Mouse (Mus musculus) adrenal gland, postnatal 10 days (tissue): ENCODE data around the gene Dgke. TPM values are rescaled to one million over a fixed set of nuclear protein-coding genes. Genes with fewer than 3 reads are reported as not detected.
"Not testable (repeated sequence)": the region's sequence is repeated elsewhere in the genome, so short reads cannot be mapped to it uniquely, and the experiment has no call there.

Experiments
- DNase-seq: peaks from one replicate; pipeline ENCODE4 v3.0.0; 2021; ENCODE audit warnings: mixed read lengths
- long read RNA-seq, 2 experiments: library from polyadenylated mRNA; stranded (forward); transcript quantifications; one replicate each; pipeline ENCODE4 v2.0.0; 2021
- total RNA-seq, 2 experiments: library from RNA; stranded (reverse); gene quantifications; 2 replicates each; pipeline ENCODE4 v1.2.3; 2021

The Dgke gene
- total RNA-seq, result 10 to 100 TPM; 10.5 to 12.8 TPM
- long read RNA-seq, experiment 1, full-length matches to known transcripts, result 5 of 7 reads
- long read RNA-seq, experiment 1, partial matches to known transcripts, result 0 of 7 reads
- long read RNA-seq, experiment 1, other reads (novel, unspliced or antisense), result 2 of 7 reads
- long read RNA-seq, experiment 2, full-length matches to known transcripts, result 1 of 3 reads
- long read RNA-seq, experiment 2, partial matches to known transcripts, result 0 of 3 reads
- long read RNA-seq, experiment 2, other reads (novel, unspliced or antisense), result 2 of 3 reads

- DNase-seq, result no peak
Observed at GRCm38 (mm10) chr11:89066750-89067149, at the start of gene Dgke. Gene Dgke (minus strand): TSS chr11:89066850.

- no peak for DNase-seq
Observed at GRCm38 (mm10) chr11:89107180-89107807, 40.6 kb upstream of the Dgke start.

GRCm38 (mm10) chr11:89105823-89106222 is 39.2 kb upstream of the Dgke start:
- no peak for DNase-seq

- DNase-seq, result no peak
Observed at GRCm38 (mm10) chr11:89105211-89105610, 38.6 kb upstream of the Dgke start.

GRCm38 (mm10) chr11:89103166-89103565 is 36.5 kb upstream of the Dgke start:
- DNase-seq, result no peak

GRCm38 (mm10) chr11:89100826-89101321 is 34.2 kb upstream of the Dgke start:
- peak; percentile 53 for DNase-seq

GRCm38 (mm10) chr11:89100403-89100802 is 33.8 kb upstream of the Dgke start:
- DNase-seq, result peak; percentile 93

GRCm38 (mm10) chr11:89098930-89099329 is 32.3 kb upstream of the Dgke start:
- DNase-seq, result no peak

- no peak for DNase-seq
Observed at GRCm38 (mm10) chr11:89098083-89098835, 31.6 kb upstream of the Dgke start.

GRCm38 (mm10) chr11:89097292-89097691 is 30.6 kb upstream of the Dgke start:
- DNase-seq, result not testable (repeated sequence)

GRCm38 (mm10) chr11:89095306-89095705 is 28.7 kb upstream of the Dgke start:
- DNase-seq, result no peak

GRCm38 (mm10) chr11:89092714-89093113 is 26.1 kb upstream of the Dgke start:
- peak; percentile 24 for DNase-seq

- not testable (repeated sequence) for DNase-seq
Observed at GRCm38 (mm10) chr11:89090359-89090758, 23.7 kb upstream of the Dgke start.

GRCm38 (mm10) chr11:89088754-89089153 is 22.1 kb upstream of the Dgke start:
- no peak for DNase-seq

GRCm38 (mm10) chr11:89086208-89086809 is 19.7 kb upstream of the Dgke start:
- no peak for DNase-seq

- DNase-seq, result peak; percentile 66
Observed at GRCm38 (mm10) chr11:89084601-89085000, 18.0 kb upstream of the Dgke start.

GRCm38 (mm10) chr11:89082691-89083090 is 16.0 kb upstream of the Dgke start:
- DNase-seq, result not testable (repeated sequence)

- DNase-seq, result not testable (repeated sequence)
Observed at GRCm38 (mm10) chr11:89081906-89082305, 15.3 kb upstream of the Dgke start.

- no peak for DNase-seq
Observed at GRCm38 (mm10) chr11:89078996-89079680, 12.5 kb upstream of the Dgke start.

GRCm38 (mm10) chr11:89078305-89078704 is 11.7 kb upstream of the Dgke start:
- DNase-seq, result peak; percentile 51

GRCm38 (mm10) chr11:89077601-89078000 is 11.0 kb upstream of the Dgke start:
- DNase-seq, result no peak

GRCm38 (mm10) chr11:89076370-89076821 is 9.7 kb upstream of the Dgke start:
- peak; percentile 26 for DNase-seq
